Mouse (Mus musculus) v-Abl transformed pro-B cells (cell line): ENCODE data around the gene Gpr62.

Experiments used
- in situ Hi-C, 2 experiments: fragments of 400-800 bp; cut with MboI; formaldehyde crosslinking; loops; one replicate each; pipeline ENCODE4 v1.15.1; 2025; ENCODE audit not compliant: unreplicated experiment in 2 of 2

The Gpr62 gene

DNA sequence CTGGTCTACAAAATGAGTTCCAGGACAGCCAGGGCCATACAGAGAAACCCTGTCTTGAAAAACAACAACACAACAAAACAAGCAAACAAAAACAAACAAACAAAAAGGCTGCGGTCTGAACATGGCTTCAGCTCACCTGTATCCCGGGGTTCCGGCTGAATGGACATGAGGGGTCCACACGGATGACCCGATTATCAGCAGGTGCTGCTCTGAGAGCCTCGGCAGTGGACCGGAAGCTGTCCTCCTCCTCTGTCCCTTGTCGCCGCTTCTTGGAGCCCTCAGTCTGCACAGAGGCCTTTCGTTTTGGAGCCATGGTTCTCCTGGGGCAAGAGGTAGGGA lies 9.9 kb upstream of the Gpr62 start, which contains the start of gene Rrp9:
Gene Rrp9 (plus strand): TSS at position 301 of the 339 bp plus-strand sequence.
- in situ Hi-C loops: loop anchor here (5.0 to 10.0 kb wide), 2 partner anchors 51 to 258 kb away; partner anchors contain the start of gene Rpl29 (in 1 of the 2)

- in situ Hi-C loops: loop anchor here (5.0 to 10.0 kb wide), 2 partner anchors 50 to 258 kb away; partner anchors contain the start of gene Rpl29 (in 1 of the 2)
Observed at GRCm38 (mm10) chr9:106475046-106475445, 9.3 kb upstream of the Gpr62 start.

- in situ Hi-C loops: loop anchor here (10.0 to 25.0 kb wide), 2 partner anchors 50 to 637 kb away; partner anchors contain the start of genes Col6a6 (in 1 of the 2) and Rpl29 (in 1 of the 2)
Observed at GRCm38 (mm10) chr9:106474456-106474855, 8.7 kb upstream of the Gpr62 start.

DNA sequence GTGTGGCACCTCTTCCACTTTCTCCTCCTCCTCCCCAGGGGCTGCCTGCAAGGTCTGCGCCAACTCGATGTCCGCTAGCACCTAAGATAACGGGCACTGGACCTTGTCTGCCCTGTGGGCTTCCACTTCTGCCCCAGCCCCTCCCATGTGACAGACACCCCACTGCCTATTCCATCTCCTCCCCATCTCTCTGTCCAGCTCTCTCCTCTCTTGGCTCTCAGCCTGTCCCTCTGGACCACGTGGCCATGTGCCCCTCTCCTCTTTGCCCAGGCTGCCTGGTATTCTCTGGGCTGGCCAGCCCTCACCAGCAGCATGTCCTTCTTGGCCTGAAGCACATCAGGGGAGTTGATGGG lies 8.0 kb upstream of the Gpr62 start:
- in situ Hi-C loops: loop anchor here (10.0 to 25.0 kb wide), 2 partner anchors 49 to 636 kb away; partner anchors contain the start of genes Col6a6 (in 1 of the 2) and Rpl29 (in 1 of the 2)

DNA sequence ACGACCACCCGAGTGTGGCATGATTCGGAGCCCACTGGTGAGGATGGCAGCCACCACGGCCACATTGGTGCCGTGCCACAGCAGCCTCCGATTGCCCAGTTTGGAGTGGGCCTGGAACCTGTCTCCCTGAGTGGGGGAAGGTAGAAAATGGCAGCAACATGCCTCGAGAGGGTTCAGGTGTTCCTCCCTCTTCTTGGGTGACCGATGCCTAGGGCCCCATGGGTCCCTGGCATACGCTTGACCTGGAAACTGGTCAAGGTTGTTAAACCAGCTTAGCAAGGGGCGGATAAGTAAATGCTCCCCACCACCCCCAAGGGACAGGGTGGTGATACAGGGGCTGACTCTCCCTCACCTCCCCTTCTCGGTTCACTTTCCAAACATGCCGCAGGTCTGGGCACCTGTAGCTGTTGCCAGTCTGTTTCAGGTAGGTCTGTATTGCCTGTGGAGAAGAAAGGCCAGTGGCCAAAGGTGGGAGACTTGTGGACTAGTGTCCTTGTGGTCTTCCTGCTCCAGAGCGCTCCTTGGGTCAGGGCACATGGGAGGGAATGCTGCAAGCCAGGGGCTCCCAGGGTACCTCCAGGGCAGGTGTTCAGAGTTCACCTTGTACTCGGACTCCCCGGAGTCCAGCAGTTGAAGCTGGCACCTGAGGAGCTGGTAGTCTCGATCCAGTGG lies 7.5 kb upstream of the Gpr62 start:
- in situ Hi-C loops: loop anchor here (10.0 to 25.0 kb wide), 2 partner anchors 48 to 636 kb away; partner anchors contain the start of genes Col6a6 (in 1 of the 2) and Rpl29 (in 1 of the 2)

GRCm38 (mm10) chr9:106472321-106472720 lies 6.6 kb upstream of the Gpr62 start:
- in situ Hi-C loops: loop anchor here (10.0 to 25.0 kb wide), 2 partner anchors 48 to 635 kb away; partner anchors contain the start of genes Col6a6 (in 1 of the 2) and Rpl29 (in 1 of the 2)

DNA sequence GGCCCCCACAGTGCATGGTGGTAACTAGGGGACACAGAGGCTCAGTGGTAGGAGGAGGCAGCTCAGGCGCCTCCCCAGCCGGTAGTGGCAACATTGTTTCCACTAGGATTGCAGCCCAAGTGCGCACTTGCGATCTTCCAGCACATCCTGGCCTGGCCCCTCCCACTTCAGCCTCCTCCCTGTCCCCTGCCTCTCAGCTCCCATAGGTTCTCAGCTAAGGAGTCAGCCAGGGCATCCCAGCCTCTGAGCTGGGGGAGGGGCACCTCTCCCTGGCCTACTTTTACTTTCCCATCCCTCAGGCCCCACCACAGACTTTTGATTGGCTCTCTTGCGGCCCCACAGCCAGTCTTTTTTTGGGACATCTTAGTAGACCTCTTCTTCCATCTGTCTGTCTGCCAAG lies 6.2 kb upstream of the Gpr62 start:
- in situ Hi-C loops: loop anchor here (10.0 to 25.0 kb wide), 2 partner anchors 47 to 635 kb away; partner anchors contain the start of genes Col6a6 (in 1 of the 2) and Rpl29 (in 1 of the 2)

- in situ Hi-C loops: loop anchor here (10.0 to 25.0 kb wide), 2 partner anchors 46 to 634 kb away; partner anchors contain the start of genes Col6a6 (in 1 of the 2) and Rpl29 (in 1 of the 2)
Observed at GRCm38 (mm10) chr9:106470991-106471750, 5.4 kb upstream of the Gpr62 start.

- in situ Hi-C loops: loop anchor here (10.0 to 25.0 kb wide), 2 partner anchors 45 to 632 kb away; partner anchors contain the start of genes Col6a6 (in 1 of the 2) and Rpl29 (in 1 of the 2)
Observed at GRCm38 (mm10) chr9:106469776-106470175, 4.0 kb upstream of the Gpr62 start.

GRCm38 (mm10) chr9:106469317-106469716 lies 3.6 kb upstream of the Gpr62 start:
- in situ Hi-C loops: loop anchor here in 1 of 2 experiments (25.0 kb wide), 1 partner anchor 632 kb away; the partner anchor contains the start of gene Col6a6

- in situ Hi-C loops: loop anchor here in 1 of 2 experiments (25.0 kb wide), 1 partner anchor 630 kb away; the partner anchor contains the start of gene Col6a6
Observed at GRCm38 (mm10) chr9:106467746-106468145, 2.0 kb upstream of the Gpr62 start.

DNA sequence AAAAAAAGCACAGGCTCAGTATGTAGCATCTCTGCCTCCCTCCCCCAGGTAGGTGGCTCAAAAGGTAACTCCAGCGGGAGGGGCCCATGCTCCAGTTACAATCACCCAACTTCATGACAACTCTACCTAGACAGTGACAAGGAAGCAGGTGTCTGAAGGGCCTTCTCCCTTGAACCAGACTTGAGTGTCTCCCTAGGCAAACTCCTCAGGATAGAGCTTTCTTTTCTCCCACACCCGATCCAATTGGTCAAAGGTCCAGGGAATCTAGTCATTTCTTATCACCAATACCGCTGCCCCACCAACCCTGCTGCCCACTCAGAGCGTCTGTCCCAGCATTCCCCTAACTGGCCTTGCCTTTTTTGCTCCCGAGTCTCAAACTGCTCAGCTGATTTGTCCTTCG lies 983 bp upstream of the Gpr62 start:
- in situ Hi-C loops: loop anchor here in 1 of 2 experiments (25.0 kb wide), 1 partner anchor 629 kb away; the partner anchor contains the start of gene Col6a6

GRCm38 (mm10) chr9:106464751-106465541 lies 792 bp downstream of the Gpr62 start:
- in situ Hi-C loops: loop anchor here in 1 of 2 experiments (25.0 kb wide), 1 partner anchor 628 kb away; the partner anchor contains the start of gene Col6a6

DNA sequence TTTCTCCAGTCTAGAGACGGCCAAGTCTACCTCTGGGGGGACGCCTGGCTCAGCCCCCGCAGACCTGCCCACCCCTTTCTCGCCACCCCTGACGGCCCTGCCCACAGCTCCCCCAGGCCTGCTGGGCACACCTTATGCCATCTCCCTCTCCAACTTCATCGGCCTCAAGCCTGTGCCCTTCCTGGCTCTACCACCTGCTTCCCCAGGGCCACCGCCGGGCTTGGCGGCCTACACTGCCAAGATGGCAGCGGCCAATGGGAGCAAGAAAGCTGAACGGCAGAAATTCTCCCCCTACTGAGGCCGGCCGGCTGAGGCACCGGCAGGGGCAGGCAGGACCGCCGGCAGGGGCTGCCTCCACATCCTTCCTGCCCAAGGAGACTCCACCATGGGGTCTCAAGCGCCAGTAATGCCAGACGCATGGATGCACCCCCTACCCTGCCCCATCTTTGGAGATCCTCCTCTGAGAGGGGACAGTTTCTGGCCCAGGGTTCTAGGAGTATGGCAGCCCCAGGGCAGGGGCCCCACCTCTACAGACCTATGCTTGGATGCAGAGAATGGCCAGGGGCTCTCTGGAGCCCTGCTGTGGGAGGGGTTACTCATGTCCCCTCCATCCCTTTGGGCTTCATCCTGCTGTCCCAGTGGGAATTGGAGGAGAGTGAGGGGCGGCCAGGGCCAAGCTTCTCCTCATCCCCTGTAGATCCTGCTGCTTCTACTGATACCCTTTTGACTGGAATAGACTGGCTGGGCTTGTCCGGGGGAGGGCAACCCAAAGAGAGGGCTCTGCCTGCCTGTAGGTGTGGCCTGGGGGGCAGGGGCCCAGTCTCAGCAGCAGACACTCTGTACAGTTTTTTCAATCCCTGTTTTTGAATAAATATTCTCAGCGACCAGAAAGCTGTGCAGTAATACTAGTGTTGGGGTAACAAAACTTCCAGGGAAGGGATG lies 2.3 kb downstream of the Gpr62 start:
- in situ Hi-C loops: loop anchor here in 1 of 2 experiments (25.0 kb wide), 1 partner anchor 626 kb away; the partner anchor contains the start of gene Col6a6

DNA sequence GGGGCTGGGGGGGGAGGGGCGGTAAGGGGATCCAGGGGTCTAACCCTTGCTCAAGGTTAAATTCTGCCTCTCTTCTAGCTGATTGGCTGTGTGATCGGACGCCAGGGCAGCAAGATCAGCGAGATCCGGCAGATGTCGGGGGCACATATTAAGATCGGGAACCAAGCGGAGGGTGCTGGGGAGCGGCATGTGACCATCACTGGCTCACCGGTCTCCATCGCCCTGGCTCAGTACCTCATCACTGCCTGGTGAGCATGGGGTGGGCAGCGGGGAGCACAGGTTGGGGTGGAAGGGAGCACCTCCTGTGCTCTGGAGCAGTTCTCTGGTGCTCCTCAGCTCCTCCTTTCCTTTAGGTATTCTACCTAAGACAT lies 3.3 kb downstream of the Gpr62 start:
- in situ Hi-C loops: loop anchor here in 1 of 2 experiments (25.0 kb wide), 1 partner anchor 625 kb away; the partner anchor contains the start of gene Col6a6

DNA sequence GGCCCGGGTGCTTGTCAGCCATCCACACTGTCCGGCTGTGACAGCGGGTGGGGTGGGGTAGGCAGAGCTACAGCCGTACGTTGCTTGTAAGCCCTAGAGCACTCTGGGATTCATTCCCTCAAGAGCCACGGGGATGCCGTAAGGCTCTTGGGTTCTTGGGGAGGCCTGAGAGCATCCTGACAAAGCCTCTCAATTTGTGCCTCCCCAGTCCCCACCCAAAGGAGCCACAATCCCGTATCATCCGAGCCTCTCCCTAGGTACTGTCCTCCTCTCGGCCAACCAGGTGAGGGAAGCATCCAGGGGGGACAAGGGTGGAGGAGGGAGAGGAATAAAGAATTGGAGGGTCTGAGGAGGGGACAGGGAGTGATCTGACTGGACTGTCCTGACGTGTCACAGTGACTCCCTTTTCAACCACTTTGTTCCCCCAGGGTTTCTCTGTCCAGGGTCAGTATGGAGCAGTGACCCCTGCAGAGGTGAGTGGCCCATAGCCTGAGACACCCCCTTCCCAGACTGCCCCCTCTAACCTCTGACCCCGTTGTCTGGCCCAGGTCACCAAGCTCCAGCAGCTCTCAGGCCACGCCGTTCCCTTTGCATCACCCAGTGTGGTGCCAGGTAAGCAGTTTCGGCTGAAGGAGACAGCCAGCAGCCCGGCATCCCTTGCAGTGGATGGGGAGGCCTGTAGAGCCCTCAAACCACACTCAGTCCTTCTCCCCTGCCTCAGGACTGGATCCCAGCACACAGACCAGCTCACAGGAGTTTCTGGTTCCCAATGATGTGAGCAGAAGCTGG lies 3.9 kb downstream of the Gpr62 start:
- in situ Hi-C loops: loop anchor here in 1 of 2 experiments (25.0 kb wide), 1 partner anchor 625 kb away; the partner anchor contains the start of gene Col6a6

DNA sequence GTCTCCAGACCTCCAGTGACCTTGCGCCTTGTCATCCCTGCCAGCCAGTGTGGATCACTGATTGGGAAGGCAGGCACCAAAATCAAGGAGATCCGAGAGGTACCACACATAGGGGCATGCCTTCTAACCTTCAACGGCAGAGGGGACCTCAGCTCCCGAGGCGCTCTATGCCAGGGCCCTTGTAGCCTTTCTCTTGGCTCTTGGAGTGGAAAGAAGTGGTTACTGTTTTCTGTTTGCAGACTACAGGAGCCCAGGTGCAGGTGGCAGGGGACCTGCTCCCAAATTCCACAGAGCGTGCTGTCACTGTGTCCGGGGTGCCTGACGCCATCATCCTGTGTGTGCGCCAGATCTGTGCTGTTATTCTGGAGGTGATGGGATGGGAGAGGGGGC lies 4.7 kb downstream of the Gpr62 start:
- in situ Hi-C loops: loop anchor here in 1 of 2 experiments (25.0 kb wide), 1 partner anchor 624 kb away; the partner anchor contains the start of gene Col6a6
